Comparison of ENCODE assay signal across 26 mouse cellular contexts in genomic region chr10:4139531-4139930, GRCm38 (mm10).
DNase-seq lines count a peak whose midpoint lies in the region; ATAC-seq lines count a peak whose summit lies in the region.
"Had no signal": no experiment of that assay in that cellular context is flagged by ENCODE, and none has a peak within 500 bp of the region (broad histone marks: within the 10 kb centered on the region; RNA-seq: fewer than 3 reads in every experiment).

No protein-coding gene starts in this region.

- intact Hi-C loops in heart, postnatal 25 days (cut with DNase I), result no loop called here

- H3K4me2 ChIP-seq in heart, embryonic 12.5 days, result no peak overlapping the region
- H3K4me2 ChIP-seq: embryonic facial prominence, embryonic 12.5 days; forebrain, embryonic 13.5 days; forebrain, embryonic 15.5 days had no signal

- H3K27ac ChIP-seq in heart, embryonic 12.5 days (ENCODE audit: poor library complexity, severe bottlenecking), result no peak overlapping the region
- H3K27ac ChIP-seq: embryonic facial prominence, embryonic 10.5 days; embryonic facial prominence, embryonic 12.5 days; forebrain, embryonic 13.5 days; forebrain, embryonic 15.5 days had no signal

- H3K4me1 ChIP-seq in heart, embryonic 12.5 days (replicated peaks), result peaks cover 4% of the 10 kb centered on the region; the same call in 1 of the 2 replicates
- H3K4me1 ChIP-seq: embryonic facial prominence, embryonic 12.5 days; forebrain, embryonic 13.5 days; forebrain, embryonic 15.5 days had no signal

- no peaks in the 10 kb centered on the region for H3K27me3 ChIP-seq in heart, embryonic 12.5 days (replicated peaks)
- H3K27me3 ChIP-seq: CH12.LX; embryonic facial prominence, embryonic 12.5 days; forebrain, embryonic 13.5 days; forebrain, embryonic 15.5 days; Patski had no signal

- H3K9me3 ChIP-seq in heart, embryonic 12.5 days (replicated peaks), result no peaks in the 10 kb centered on the region
- H3K9me3 ChIP-seq: embryonic facial prominence, embryonic 10.5 days; embryonic facial prominence, embryonic 12.5 days; forebrain, embryonic 13.5 days; forebrain, embryonic 15.5 days; G1E had no signal

- WGBS in heart, embryonic 12.5 days, result 69% methylated on average over 3 of the region's 3 CpGs

- H3K9ac ChIP-seq in heart, embryonic 12.5 days, result no peak overlapping the region
- H3K9ac ChIP-seq: embryonic facial prominence, embryonic 12.5 days; forebrain, embryonic 13.5 days; forebrain, embryonic 15.5 days; forebrain, postnatal 0 days had no signal

- 0 out of 2 replicates have a peak, but pooled peaks have one; percentile 36 for ATAC-seq in heart, embryonic 12.5 days (ENCODE audit: insufficient number of reproducible peaks, low FRiP score)
- ATAC-seq: CD4-positive, CD25-positive, alpha-beta regulatory T cell, adult 4 months; forebrain, embryonic 13.5 days; forebrain, embryonic 15.5 days; forebrain, postnatal 0 days; Patski had no signal

- peak; percentile 46 for DNase-seq in embryo, embryonic 10 days (ENCODE audit: low spot score)
- DNase-seq in embryo, embryonic 9.5 days (ENCODE audit: extremely low spot score), result no peak
- DNase-seq in heart, adult 11 months, result peak; percentile 91
- DNase-seq in heart, postnatal 25 days (ENCODE audit: low spot score), result no peak
- no peak for DNase-seq in heart, adult 18-20 months
- peak; percentile 36 for DNase-seq in ZHBTc4 (ENCODE audit: low read depth, low spot score)
- no peak for DNase-seq in layer of hippocampus, adult 11-12 months (ENCODE audit: low spot score)
- DNase-seq: adrenal gland, adult 2 months; adrenal gland, postnatal 10 days; adrenal gland, postnatal 25 days; B cell, adult 2 months; cerebellum, adult 11 months; cerebellum, adult 18-20 months; cerebellum, adult 8-10 months; cerebellum, adult 9-11 months; cerebellum, postnatal 14 days; forebrain, postnatal 0 days had no signal

- no peak overlapping the region for H3K4me3 ChIP-seq in heart, embryonic 12.5 days
- H3K4me3 ChIP-seq: embryonic facial prominence, embryonic 10.5 days; embryonic facial prominence, embryonic 12.5 days; forebrain, embryonic 13.5 days; forebrain, embryonic 15.5 days had no signal

- no peaks in the 10 kb centered on the region for H3K36me3 ChIP-seq in heart, embryonic 12.5 days
- H3K36me3 ChIP-seq: embryonic facial prominence, embryonic 12.5 days; forebrain, embryonic 15.5 days had no signal

Comparison
In these comparisons a context has a peak if more than half of its experiments do, and no peak if none do; other contexts are left out.
1. DNase-seq: peak in embryo, embryonic 10 days (single experiment), heart, adult 11 months (single experiment) and ZHBTc4 (single experiment); none in embryo, embryonic 9.5 days (single experiment), heart, postnatal 25 days (single experiment), heart, adult 18-20 months (0 of 2) and layer of hippocampus, adult 11-12 months (single experiment).